Mouse (Mus musculus): Measurements from ENCODE around the gene Rnf157. TPM values are rescaled to one million over a fixed set of nuclear protein-coding genes. Genes with fewer than 3 reads are reported as not detected.

Gene Rnf157
- 10 to 100 TPM; 15.5 to 20.6 TPM for total RNA-seq (2023)

GRCm38 (mm10) chr11:116412904-116413630, at the start of gene Rnf157:
TSS of gene Rnf157 (minus strand) at chr11:116413032.

GRCm38 (mm10) chr11:116433356-116434286, 20.8 kb upstream of the Rnf157 start, which contains the start of gene Ubald2:
TSS of gene Ubald2 (plus strand) at chr11:116434094.

GRCm38 (mm10) chr11:116335244-116336036, 77.4 kb downstream of the Rnf157 start, which contains the start of gene Foxj1:
TSS of gene Foxj1 (minus strand) at chr11:116335399.

GRCm38 (mm10) chr11:116307019-116307725, 105.7 kb downstream of the Rnf157 start, which contains the start of gene Exoc7:
TSS of gene Exoc7 (minus strand) at chr11:116307233.

Other genes with a start within 250 kb of the Rnf157 start
- gene Fbf1, start 244.9 kb downstream of the Rnf157 start, total RNA-seq (2023), result 10 to 100 TPM; 27.4 to 31.2 TPM
- gene Ten1, start 214.2 kb downstream of the Rnf157 start, total RNA-seq (2023), result 10 to 100 TPM; 39.4 to 48.5 TPM
- gene Acox1, start 214.0 kb downstream of the Rnf157 start, total RNA-seq (2023), result 10 to 100 TPM; 24.5 to 35.6 TPM
- under 1 TPM; 0.20 to 0.36 TPM for gene Evpl, start 175.0 kb downstream of the Rnf157 start, total RNA-seq (2023)
- 10 to 100 TPM; 63.3 to 67.3 TPM for gene Srp68, start 138.8 kb downstream of the Rnf157 start, total RNA-seq (2023)
- not detected for gene Galr2, start 132.1 kb downstream of the Rnf157 start, total RNA-seq (2023)
- 10 to 100 TPM; 56.2 to 64.5 TPM for gene Exoc7, start 105.8 kb downstream of the Rnf157 start, total RNA-seq (2023)
- under 1 TPM; 0.87 to 0.92 TPM for gene Foxj1, start 77.6 kb downstream of the Rnf157 start, total RNA-seq (2023)
- 100 to 1,000 TPM; 111 to 116 TPM for gene Ubald2, start 21.1 kb upstream of the Rnf157 start, total RNA-seq (2023)
- gene Qrich2, start 53.2 kb upstream of the Rnf157 start, total RNA-seq (2023), result under 1 TPM; 0.26 to 0.59 TPM
- gene Prpsap1, start 81.2 kb upstream of the Rnf157 start, total RNA-seq (2023), result 10 to 100 TPM; 92.8 to 99.3 TPM
- under 1 TPM; 0.33 to 0.44 TPM for gene Sphk1, start 117.9 kb upstream of the Rnf157 start, total RNA-seq (2023)
- 10 to 100 TPM; 21.5 to 22.2 TPM for gene Ube2o, start 168.4 kb upstream of the Rnf157 start, total RNA-seq (2023)
- gene Aanat, start 173.4 kb upstream of the Rnf157 start, total RNA-seq (2023), result not detected
- 10 to 100 TPM; 14.4 to 15.2 TPM for gene Rhbdf2, start 214.0 kb upstream of the Rnf157 start, total RNA-seq (2023)
- gene Prcd, start 240.5 kb upstream of the Rnf157 start, total RNA-seq (2023), result not detected
- gene Cygb, start 241.3 kb upstream of the Rnf157 start, total RNA-seq (2023), result not detected

All from T-cell, adult 66 days (primary cell).